Mouse (Mus musculus): ENCODE data around the gene Hsd17b12. TPM values are rescaled to one million over a fixed set of nuclear protein-coding genes. Genes with fewer than 3 reads are reported as not detected.

The Hsd17b12 gene
- total RNA-seq (2021) = 10 to 100 TPM; 18.4 to 19.2 TPM

GRCm38 (mm10) chr2:94157592-94158519, at the start of gene Hsd17b12:
Hsd17b12 (minus strand) TSS chr2:94157964.
- intact Hi-C loops (cut with DNase I) = loop anchor here (2.0 to 10.0 kb wide), 2 partner anchors 21 to 247 kb away; partner anchors contain the start of gene Ttc17
- DNase-seq = peak; percentile 95

- DNase-seq = no peak
- intact Hi-C loops (cut with DNase I) = no loop called here
Measured at GRCm38 (mm10) chr2:94184906-94185305, 27.1 kb upstream of the Hsd17b12 start.

GRCm38 (mm10) chr2:94184142-94184541, 26.4 kb upstream of the Hsd17b12 start:
- no peak for DNase-seq
- intact Hi-C loops (cut with DNase I) = no loop called here

GRCm38 (mm10) chr2:94179030-94179407, 21.3 kb upstream of the Hsd17b12 start:
- intact Hi-C loops (cut with DNase I) = loop anchor here (2.0 to 10.0 kb wide), 2 partner anchors 22 to 256 kb away; partner anchors contain the start of genes Api5 and Hsd17b12
- no peak for DNase-seq

GRCm38 (mm10) chr2:94178321-94179029, 20.7 kb upstream of the Hsd17b12 start:
- intact Hi-C loops (cut with DNase I) = loop anchor here (2.0 to 10.0 kb wide), 2 partner anchors 22 to 256 kb away; partner anchors contain the start of genes Api5 and Hsd17b12
- DNase-seq = peak; percentile 88 to 92

GRCm38 (mm10) chr2:94177294-94177693, 19.5 kb upstream of the Hsd17b12 start:
- DNase-seq = no peak
- intact Hi-C loops (cut with DNase I) = loop anchor here (10.0 kb wide), 1 partner anchor 258 kb away; the partner anchor contains the start of gene Api5

GRCm38 (mm10) chr2:94176381-94176780, 18.6 kb upstream of the Hsd17b12 start:
- intact Hi-C loops (cut with DNase I) = loop anchor here (10.0 kb wide), 1 partner anchor 258 kb away; the partner anchor contains the start of gene Api5
- DNase-seq = no peak

- intact Hi-C loops (cut with DNase I) = loop anchor here (10.0 kb wide), 1 partner anchor 261 kb away; the partner anchor contains the start of gene Api5
- no peak for DNase-seq
Measured at GRCm38 (mm10) chr2:94173549-94173948, 15.8 kb upstream of the Hsd17b12 start.

- DNase-seq = no peak
- intact Hi-C loops (cut with DNase I) = no loop called here
Measured at GRCm38 (mm10) chr2:94163207-94163606, 5.4 kb upstream of the Hsd17b12 start.

GRCm38 (mm10) chr2:94162141-94162540, 4.4 kb upstream of the Hsd17b12 start:
- intact Hi-C loops (cut with DNase I) = no loop called here
- no peak for DNase-seq

GRCm38 (mm10) chr2:94158520-94158884, 738 bp upstream of the Hsd17b12 start:
- DNase-seq = no peak
- intact Hi-C loops (cut with DNase I) = loop anchor here (10.0 kb wide), 1 partner anchor 246 kb away; the partner anchor contains the start of gene Ttc17

GRCm38 (mm10) chr2:94157051-94157450, 713 bp downstream of the Hsd17b12 start:
- intact Hi-C loops (cut with DNase I) = loop anchor here (2.0 to 10.0 kb wide), 2 partner anchors 22 to 248 kb away; partner anchors contain the start of gene Ttc17
- DNase-seq = no peak

GRCm38 (mm10) chr2:94145146-94145542, 12.6 kb downstream of the Hsd17b12 start:
- DNase-seq = no peak
- intact Hi-C loops (cut with DNase I) = no loop called here

GRCm38 (mm10) chr2:94144520-94145145, 13.1 kb downstream of the Hsd17b12 start:
- intact Hi-C loops (cut with DNase I) = no loop called here
- no peak for DNase-seq

GRCm38 (mm10) chr2:94141293-94141692, 16.5 kb downstream of the Hsd17b12 start:
- no peak for DNase-seq
- intact Hi-C loops (cut with DNase I) = no loop called here

GRCm38 (mm10) chr2:94138469-94139390, 19.0 kb downstream of the Hsd17b12 start:
- no peak for DNase-seq

GRCm38 (mm10) chr2:94136837-94137236, 20.9 kb downstream of the Hsd17b12 start:
- no peak for DNase-seq
- intact Hi-C loops (cut with DNase I) = no loop called here

More at GRCm38 (mm10) chr2:94138469-94139390, 19.0 kb downstream of the Hsd17b12 start:
- intact Hi-C loops (cut with DNase I) = no loop called here

GRCm38 (mm10) chr2:94128496-94128895, 29.3 kb downstream of the Hsd17b12 start:
- no peak for DNase-seq
- intact Hi-C loops (cut with DNase I) = no loop called here
